Mouse (Mus musculus) kidney, adult 8-10 months (tissue): Measurements from ENCODE around the gene Rpl10a.
A peak's percentile ranks its signal among the peaks of the same experiment; 100 is the strongest.

Source experiments
- DNase-seq, 2 experiments: peaks; one replicate each; pipeline ENCODE4 v3.0.0; 2022

Gene Rpl10a

GRCm38 (mm10) chr17:28328366-28328928 is at the start of gene Rpl10a:
Rpl10a (plus strand) TSS chr17:28328471.
- peak; percentile 94 to 98 for DNase-seq

- DNase-seq: peak; percentile 62 to 70
These were observed 49.0 kb upstream of the Rpl10a start for GRCm38 (mm10) chr17:28279236-28279635.

- peak; percentile 90 for DNase-seq
These were observed 48.4 kb upstream of the Rpl10a start for GRCm38 (mm10) chr17:28279780-28280422.

GRCm38 (mm10) chr17:28280423-28280800 is 47.9 kb upstream of the Rpl10a start:
- DNase-seq: no peak

- no peak for DNase-seq
These were observed 47.4 kb upstream of the Rpl10a start for GRCm38 (mm10) chr17:28280831-28281377.

- no peak for DNase-seq
These were observed 46.3 kb upstream of the Rpl10a start for GRCm38 (mm10) chr17:28281866-28282441.

- DNase-seq: no peak
These were observed 45.1 kb upstream of the Rpl10a start for GRCm38 (mm10) chr17:28283199-28283598.

GRCm38 (mm10) chr17:28286133-28286532 is 42.1 kb upstream of the Rpl10a start:
- no peak for DNase-seq

- DNase-seq: peak; percentile 49 to 67
These were observed 41.3 kb upstream of the Rpl10a start for GRCm38 (mm10) chr17:28286964-28287363.

- DNase-seq: peak; percentile 59 to 73
These were observed 40.7 kb upstream of the Rpl10a start for GRCm38 (mm10) chr17:28287578-28287977.

GRCm38 (mm10) chr17:28287980-28288379 is 40.3 kb upstream of the Rpl10a start:
- DNase-seq: no peak

GRCm38 (mm10) chr17:28290262-28290661 is 38.0 kb upstream of the Rpl10a start:
- peak; percentile 94 to 95 for DNase-seq

- DNase-seq: no peak
These were observed 37.6 kb upstream of the Rpl10a start for GRCm38 (mm10) chr17:28290671-28291070.

GRCm38 (mm10) chr17:28291346-28291745 is 36.9 kb upstream of the Rpl10a start:
- no peak for DNase-seq

GRCm38 (mm10) chr17:28293716-28294115 is 34.6 kb upstream of the Rpl10a start:
- no peak for DNase-seq

GRCm38 (mm10) chr17:28294449-28295333 is 33.6 kb upstream of the Rpl10a start:
- DNase-seq: no peak

GRCm38 (mm10) chr17:28298888-28299287 is 29.4 kb upstream of the Rpl10a start:
- no peak for DNase-seq

GRCm38 (mm10) chr17:28299669-28300320 is 28.5 kb upstream of the Rpl10a start:
- DNase-seq: no peak

- no peak for DNase-seq
These were observed 27.9 kb upstream of the Rpl10a start for GRCm38 (mm10) chr17:28300323-28300722.

GRCm38 (mm10) chr17:28300850-28301249 is 27.4 kb upstream of the Rpl10a start:
- DNase-seq: no peak

GRCm38 (mm10) chr17:28305172-28305571 is 23.1 kb upstream of the Rpl10a start:
- DNase-seq: no peak
